Mouse (Mus musculus): Measurements from ENCODE around the gene Ccser1. TPM values are rescaled to one million over a fixed set of nuclear protein-coding genes. Genes with fewer than 3 reads are reported as not detected.

Gene Ccser1
- polyA plus RNA-seq (2015; fragmentation: Nextera tagmentation; extraction: Ambion mirVana): 6.6 and 8.1 TPM in 2 replicates

DNA sequence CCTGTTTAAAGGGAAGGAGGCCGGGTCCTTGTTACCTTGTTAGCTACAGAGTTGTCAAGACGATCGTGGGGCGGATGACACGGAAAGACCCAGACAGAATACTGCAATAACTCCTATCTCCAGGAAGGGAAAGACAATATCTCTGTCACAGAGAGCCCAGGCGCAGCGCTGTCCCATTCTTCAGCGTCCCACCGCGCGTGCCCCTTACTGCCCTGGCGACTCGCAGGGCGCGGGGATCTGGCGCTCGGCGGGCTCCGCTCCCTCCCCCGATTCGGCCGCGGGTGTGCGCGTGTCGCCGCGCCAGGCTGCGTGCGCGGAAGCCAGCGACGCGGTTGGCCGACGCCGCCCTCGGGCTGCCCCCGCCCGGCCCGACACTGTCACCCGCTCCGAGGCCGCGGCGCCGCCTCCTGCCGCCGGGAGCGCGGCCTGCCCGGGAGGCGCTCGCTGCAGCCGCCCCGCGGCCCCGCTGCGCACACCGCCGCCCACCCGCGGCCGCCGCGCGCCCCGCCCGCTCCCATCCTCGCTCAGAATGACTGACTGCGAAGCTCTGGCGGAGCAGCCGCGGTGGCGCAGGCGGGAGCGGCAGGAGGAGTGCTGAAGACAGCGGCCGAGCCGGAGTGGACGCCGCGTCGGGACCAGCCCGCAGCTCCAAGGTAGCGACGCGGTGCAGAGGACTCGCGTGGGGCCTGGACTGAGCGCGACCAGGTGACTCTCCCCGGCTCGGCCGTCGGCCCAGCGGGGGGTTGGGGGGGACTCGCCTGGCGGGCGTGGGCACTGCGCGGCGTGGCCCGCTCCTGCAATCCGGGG is at the start of gene Ccser1:
Gene Ccser1, plus strand, starts transcription at position 376 of the 807 bp plus-strand sequence.
- H3K4me2 ChIP-seq (replicated peaks; ENCODE audit: low read depth): peak within 1 kb of the TSS; percentile 91
- peak; percentile 17; the same call in 1 of the 2 replicates for TF ChIP-seq CTCF (IDR thresholded peaks at IDR 0.05; ENCODE audit: low read depth)
- no peaks in the 10 kb centered on the region for H3K9me3 ChIP-seq (ENCODE audit: control insufficient read depth)
- H3K27ac ChIP-seq (ENCODE audit: low read depth, low read length): peak within 1 kb of the TSS; percentile 82
- H3K9ac ChIP-seq (ENCODE audit: low read depth, low read length): peak within 1 kb of the TSS; percentile 73
- WGBS: under 1% methylated on average over 94 of the region's 105 CpGs
- H3K27me3 ChIP-seq (replicated peaks; ENCODE audit: control insufficient read depth, insufficient read depth, low read length): no peaks in the 10 kb centered on the region
- ATAC-seq: peak; percentile 94
- H3K36me3 ChIP-seq (ENCODE audit: control insufficient read depth, insufficient read depth): no peaks in the 10 kb centered on the region
- peak within 1 kb of the TSS; percentile 84 for H3K4me3 ChIP-seq (ENCODE audit: low read depth, low read length)
- H3K4me1 ChIP-seq (replicated peaks; ENCODE audit: control insufficient read depth, insufficient read depth, low read length): no peaks in the 10 kb centered on the region

DNA sequence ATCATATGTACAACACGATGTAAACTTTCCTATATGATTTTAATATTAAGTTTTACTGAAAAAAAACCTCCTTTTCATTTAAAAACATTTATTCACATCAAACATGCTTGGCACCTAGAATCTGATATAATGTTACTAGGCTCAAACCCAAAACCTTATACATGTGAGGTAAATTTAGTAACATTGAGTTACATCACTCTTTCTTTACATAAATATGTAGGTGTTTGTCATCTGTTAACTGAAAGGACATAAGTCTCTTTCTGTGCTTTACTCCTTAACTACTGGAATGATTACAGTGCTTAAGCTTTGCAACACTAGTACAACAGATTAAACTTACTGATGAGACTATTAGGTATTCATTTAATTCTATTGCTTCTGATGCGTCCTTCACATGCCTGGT is 43.7 kb upstream of the Ccser1 start:
- no peak overlapping the region for H3K9ac ChIP-seq (ENCODE audit: low read depth, low read length)
- no peaks in the 10 kb centered on the region for H3K9me3 ChIP-seq (ENCODE audit: control insufficient read depth)
- H3K4me2 ChIP-seq (replicated peaks; ENCODE audit: low read depth): no peak overlapping the region
- H3K4me3 ChIP-seq (ENCODE audit: low read depth, low read length): no peak overlapping the region
- H3K4me1 ChIP-seq (replicated peaks; ENCODE audit: control insufficient read depth, insufficient read depth, low read length): no peaks in the 10 kb centered on the region
- no peak overlapping the region for H3K27ac ChIP-seq (ENCODE audit: low read depth, low read length)
- no peaks in the 10 kb centered on the region for H3K36me3 ChIP-seq (ENCODE audit: control insufficient read depth, insufficient read depth)
- no peak for TF ChIP-seq CTCF (IDR thresholded peaks at IDR 0.05; ENCODE audit: low read depth)
- H3K27me3 ChIP-seq (replicated peaks; ENCODE audit: control insufficient read depth, insufficient read depth, low read length): no peaks in the 10 kb centered on the region
- ATAC-seq: no peak
- WGBS: 87% methylated on average over 2 of the region's 2 CpGs

DNA sequence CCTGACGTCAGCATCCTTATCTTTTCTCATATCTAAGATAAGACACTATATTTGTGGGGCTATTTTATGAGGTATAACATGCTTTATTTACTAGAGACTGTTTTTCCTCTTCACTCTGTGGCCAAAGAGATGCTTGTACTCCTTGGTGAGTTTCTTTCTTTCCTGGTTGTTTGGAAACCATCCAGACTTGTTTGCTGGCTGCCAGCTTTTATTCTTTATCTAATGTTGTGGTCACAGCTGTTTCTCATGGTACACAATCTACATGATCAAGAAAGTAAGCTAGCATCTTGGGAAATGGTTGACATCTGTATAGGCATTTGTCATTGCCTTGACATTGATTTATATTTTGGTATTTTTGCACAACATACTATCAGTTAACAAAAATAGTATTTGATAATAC is 37.1 kb upstream of the Ccser1 start:
- ATAC-seq: no peak
- no peaks in the 10 kb centered on the region for H3K36me3 ChIP-seq (ENCODE audit: control insufficient read depth, insufficient read depth)
- H3K27ac ChIP-seq (ENCODE audit: low read depth, low read length): no peak overlapping the region
- no peaks in the 10 kb centered on the region for H3K4me1 ChIP-seq (replicated peaks; ENCODE audit: control insufficient read depth, insufficient read depth, low read length)
- no peak overlapping the region for H3K9ac ChIP-seq (ENCODE audit: low read depth, low read length)
- no peak overlapping the region for H3K4me2 ChIP-seq (replicated peaks; ENCODE audit: low read depth)
- 38% methylated on average over 1 of the region's 1 CpGs for WGBS
- TF ChIP-seq CTCF (IDR thresholded peaks at IDR 0.05; ENCODE audit: low read depth): no peak
- no peaks in the 10 kb centered on the region for H3K9me3 ChIP-seq (ENCODE audit: control insufficient read depth)
- H3K4me3 ChIP-seq (ENCODE audit: low read depth, low read length): no peak overlapping the region
- no peaks in the 10 kb centered on the region for H3K27me3 ChIP-seq (replicated peaks; ENCODE audit: control insufficient read depth, insufficient read depth, low read length)

DNA sequence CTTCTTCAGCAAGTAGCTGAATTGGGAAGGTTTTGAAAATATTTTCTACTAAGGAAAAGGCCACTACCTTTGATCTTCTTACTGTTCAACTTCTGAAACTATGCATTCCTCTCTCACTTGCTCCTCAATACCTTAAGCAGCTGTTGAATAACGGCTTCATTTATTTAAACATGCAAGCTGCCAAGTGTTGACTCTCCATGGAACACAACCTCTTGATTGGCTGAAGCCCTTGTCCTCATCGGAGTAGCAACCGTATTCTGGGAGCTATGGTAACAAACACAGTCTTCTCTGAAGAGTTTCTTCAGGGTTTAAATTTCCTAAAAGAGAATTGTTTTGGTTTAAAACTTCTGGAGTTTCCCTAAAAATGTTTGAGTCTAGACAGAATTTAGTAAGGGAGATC is 27.2 kb upstream of the Ccser1 start:
- no peak overlapping the region for H3K4me2 ChIP-seq (replicated peaks; ENCODE audit: low read depth)
- 54% methylated on average over 3 of the region's 3 CpGs for WGBS

DNA sequence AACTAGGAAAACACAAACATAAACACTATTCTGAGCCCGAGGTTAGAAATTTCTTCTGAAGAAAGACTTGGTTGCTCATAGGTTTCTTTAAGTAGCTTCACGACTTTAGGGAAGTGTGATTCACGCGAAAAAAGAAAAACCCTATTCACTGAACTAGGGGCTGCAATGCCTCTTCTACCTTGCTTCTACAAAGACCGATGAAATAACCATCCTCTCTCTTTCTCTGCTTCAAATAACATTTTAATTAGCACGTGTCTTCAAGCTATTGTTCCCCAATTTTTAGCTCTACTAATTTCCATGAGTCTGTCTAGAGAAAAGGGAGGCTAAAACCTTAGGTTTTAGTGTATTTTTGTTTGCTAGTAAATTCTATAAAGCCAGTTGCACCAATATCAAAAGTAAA is 25.5 kb upstream of the Ccser1 start:
- no peaks in the 10 kb centered on the region for H3K27me3 ChIP-seq (replicated peaks; ENCODE audit: control insufficient read depth, insufficient read depth, low read length)
- H3K36me3 ChIP-seq (ENCODE audit: control insufficient read depth, insufficient read depth): no peaks in the 10 kb centered on the region
- H3K4me1 ChIP-seq (replicated peaks; ENCODE audit: control insufficient read depth, insufficient read depth, low read length): no peaks in the 10 kb centered on the region
- H3K4me2 ChIP-seq (replicated peaks; ENCODE audit: low read depth): no peak overlapping the region
- no peak for TF ChIP-seq CTCF (IDR thresholded peaks at IDR 0.05; ENCODE audit: low read depth)
- H3K9ac ChIP-seq (ENCODE audit: low read depth, low read length): no peak overlapping the region
- H3K27ac ChIP-seq (ENCODE audit: low read depth, low read length): no peak overlapping the region
- H3K9me3 ChIP-seq (ENCODE audit: control insufficient read depth): no peaks in the 10 kb centered on the region
- WGBS: 73% methylated on average over 6 of the region's 6 CpGs
- H3K4me3 ChIP-seq (ENCODE audit: low read depth, low read length): no peak overlapping the region
- no peak for ATAC-seq

More for the DNA sequence above, 27.2 kb upstream of the Ccser1 start:
- H3K27ac ChIP-seq (ENCODE audit: low read depth, low read length): no peak overlapping the region
- no peaks in the 10 kb centered on the region for H3K4me1 ChIP-seq (replicated peaks; ENCODE audit: control insufficient read depth, insufficient read depth, low read length)
- H3K27me3 ChIP-seq (replicated peaks; ENCODE audit: control insufficient read depth, insufficient read depth, low read length): no peaks in the 10 kb centered on the region
- H3K9me3 ChIP-seq (ENCODE audit: control insufficient read depth): no peaks in the 10 kb centered on the region
- no peak overlapping the region for H3K9ac ChIP-seq (ENCODE audit: low read depth, low read length)
- no peak for ATAC-seq
- no peak overlapping the region for H3K4me3 ChIP-seq (ENCODE audit: low read depth, low read length)
- TF ChIP-seq CTCF (IDR thresholded peaks at IDR 0.05; ENCODE audit: low read depth): no peak
- H3K36me3 ChIP-seq (ENCODE audit: control insufficient read depth, insufficient read depth): no peaks in the 10 kb centered on the region

DNA sequence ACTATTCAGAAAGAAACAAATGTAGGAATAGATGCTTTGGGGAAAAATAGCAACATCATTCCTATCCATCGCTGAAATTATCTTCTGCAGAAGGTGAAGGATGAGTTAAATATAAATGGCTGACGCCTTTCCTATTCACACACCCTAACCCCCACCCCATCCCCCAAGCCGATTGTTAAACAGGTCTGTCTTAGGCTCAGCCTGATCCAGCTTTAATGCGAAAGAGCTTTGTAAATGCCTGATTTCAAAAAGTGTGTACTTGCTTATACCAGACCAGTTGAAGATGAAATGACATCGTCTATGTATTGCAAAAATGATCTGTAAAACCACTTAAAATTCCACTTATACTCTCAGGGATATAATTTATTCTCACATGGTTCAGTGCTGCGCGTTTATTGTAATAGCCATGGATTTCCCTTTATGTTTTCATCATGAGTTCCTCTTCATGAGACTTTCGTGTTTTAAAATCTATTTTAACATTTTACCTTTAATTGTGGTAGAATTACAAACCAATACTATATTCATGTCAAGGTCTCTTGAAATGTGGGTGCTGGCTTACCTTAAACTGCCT is 25.0 kb upstream of the Ccser1 start:
- ATAC-seq: no peak
- no peak overlapping the region for H3K9ac ChIP-seq (ENCODE audit: low read depth, low read length)
- 65% methylated on average over 8 of the region's 8 CpGs for WGBS
- no peak overlapping the region for H3K4me3 ChIP-seq (ENCODE audit: low read depth, low read length)
- no peak overlapping the region for H3K4me2 ChIP-seq (replicated peaks; ENCODE audit: low read depth)
- H3K4me1 ChIP-seq (replicated peaks; ENCODE audit: control insufficient read depth, insufficient read depth, low read length): no peaks in the 10 kb centered on the region
- H3K9me3 ChIP-seq (ENCODE audit: control insufficient read depth): no peaks in the 10 kb centered on the region
- no peaks in the 10 kb centered on the region for H3K36me3 ChIP-seq (ENCODE audit: control insufficient read depth, insufficient read depth)
- no peak overlapping the region for H3K27ac ChIP-seq (ENCODE audit: low read depth, low read length)
- H3K27me3 ChIP-seq (replicated peaks; ENCODE audit: control insufficient read depth, insufficient read depth, low read length): no peaks in the 10 kb centered on the region
- no peak for TF ChIP-seq CTCF (IDR thresholded peaks at IDR 0.05; ENCODE audit: low read depth)

All from intestine, postnatal 0 days (tissue).